Mouse (Mus musculus): ENCODE measurements around the gene Aurka.

- TF ChIP-seq CTCF (IDR thresholded peaks at IDR 0.05; ENCODE audit: low read depth, low read length) (no peak), POLR2A (IDR thresholded peaks at IDR 0.05; ENCODE audit: insufficient read depth, low read length) (no peak)
Measured at GRCm38 (mm10) chr2:172344669-172345068, 25.7 kb downstream of the Aurka start.
